In genomic region chr10:115563961-115564360, GRCm38 (mm10) we compare ENCODE assay signal across 33 mouse cellular contexts. TPM values are rescaled to one million over a fixed set of nuclear protein-coding genes. Genes with fewer than 3 reads are reported as not detected.
"Had no signal": no experiment of that assay in that cellular context is flagged by ENCODE, and none has a peak within 500 bp of the region (broad histone marks: within the 10 kb centered on the region; RNA-seq: fewer than 3 reads in every experiment).

No protein-coding gene starts in this region.

- H3K27ac ChIP-seq: heart, embryonic 10.5 days; heart, embryonic 13.5 days; heart, embryonic 15.5 days; hindbrain, embryonic 13.5 days; hindbrain, embryonic 15.5 days; hindbrain, postnatal 0 days; kidney, embryonic 15.5 days; kidney, postnatal 0 days; limb, embryonic 13.5 days; limb, embryonic 15.5 days; liver, embryonic 12.5 days; liver, embryonic 14.5 days had no signal

- H3K4me1 ChIP-seq: heart, embryonic 10.5 days; heart, embryonic 13.5 days; heart, embryonic 15.5 days; hindbrain, embryonic 13.5 days; hindbrain, embryonic 15.5 days; kidney, embryonic 15.5 days; liver, embryonic 12.5 days had no signal

- H3K9me3 ChIP-seq: heart, embryonic 10.5 days; heart, embryonic 15.5 days; hindbrain, embryonic 15.5 days; kidney, embryonic 15.5 days; limb, embryonic 13.5 days; limb, embryonic 15.5 days; liver, embryonic 12.5 days had no signal

- H3K36me3 ChIP-seq: heart, embryonic 10.5 days; heart, embryonic 13.5 days; heart, embryonic 15.5 days; hindbrain, embryonic 13.5 days; hindbrain, embryonic 15.5 days; kidney, embryonic 15.5 days; limb, embryonic 13.5 days; limb, embryonic 15.5 days; liver, embryonic 12.5 days had no signal

- ATAC-seq: hindbrain, postnatal 0 days; intestine, embryonic 16.5 days; liver, embryonic 12.5 days had no signal

- DNase-seq: gastrocnemius, postnatal 14 days; gastrocnemius, postnatal 36 days; heart, adult 18-20 months; heart, postnatal 14 days; heart, postnatal 36 days; kidney, adult 11 months; kidney, adult 2 months; kidney, adult 9 months; kidney, postnatal 14 days; kidney, postnatal 36 days; layer of hippocampus, adult 9-11 months; layer of hippocampus, postnatal 36 days; left cerebral cortex, postnatal 4 days had no signal

- H3K27me3 ChIP-seq: heart, embryonic 13.5 days; heart, embryonic 15.5 days; hindbrain, embryonic 13.5 days; hindbrain, embryonic 15.5 days; kidney, embryonic 15.5 days; limb, embryonic 13.5 days; limb, embryonic 15.5 days; liver, embryonic 12.5 days had no signal

- H3K4me2 ChIP-seq: heart, embryonic 13.5 days; heart, embryonic 15.5 days; hindbrain, embryonic 13.5 days; hindbrain, embryonic 15.5 days; kidney, embryonic 15.5 days; limb, embryonic 13.5 days; limb, embryonic 15.5 days; liver, embryonic 12.5 days had no signal

- H3K4me3 ChIP-seq: heart, embryonic 10.5 days; heart, embryonic 13.5 days; heart, embryonic 15.5 days; hindbrain, embryonic 13.5 days; hindbrain, embryonic 15.5 days; kidney, embryonic 15.5 days; limb, embryonic 13.5 days; limb, embryonic 15.5 days; liver, embryonic 12.5 days had no signal

- H3K9ac ChIP-seq: heart, embryonic 13.5 days; heart, embryonic 15.5 days; hindbrain, embryonic 13.5 days; hindbrain, embryonic 15.5 days; kidney, embryonic 15.5 days; limb, embryonic 13.5 days; limb, embryonic 15.5 days; liver, embryonic 12.5 days; liver, embryonic 14.5 days had no signal

RNA-seq across cellular contexts. Expression of gene A930009A15Rik, which starts 5.8 kb away (rescaled TPM):
- polyA plus RNA-seq: gonadal fat pad, adult 2 months; heart, embryonic 10.5 days; heart, embryonic 13.5 days; heart, embryonic 15.5 days; heart, postnatal 0 days; intestine, embryonic 14.5 days; intestine, embryonic 16.5 days; kidney, adult 2 months; kidney, postnatal 0 days; large intestine, adult 2 months; limb, embryonic 11.5 days; limb, embryonic 13.5 days; limb, embryonic 15.5 days; liver, adult 2 months; liver, embryonic 12.5 days; liver, embryonic 14.5 days; liver, embryonic 16.5 days had no signal
